In genomic region chr10:117501426-117501825, GRCm38 (mm10) we compare ENCODE assay signal across 35 mouse cellular contexts.
"Had no signal": no experiment of that assay in that cellular context is flagged by ENCODE, and none has a peak within 500 bp of the region (broad histone marks: within the 10 kb centered on the region; RNA-seq: fewer than 3 reads in every experiment).

No protein-coding gene starts in this region.

- DNase-seq: heart, postnatal 10 days; heart, postnatal 14 days; heart, postnatal 36 days; heart, postnatal 4 days; kidney, adult 11 months; kidney, adult 18-20 months; kidney, adult 2 months; kidney, adult 8-10 months; kidney, adult 9 months; kidney, postnatal 10 days; kidney, postnatal 14 days; kidney, postnatal 25 days; kidney, postnatal 36 days; kidney, postnatal 4 days; layer of hippocampus, adult 9-11 months; layer of hippocampus, postnatal 36 days had no signal

- H3K4me2 ChIP-seq: heart, embryonic 11.5 days; heart, embryonic 12.5 days; heart, embryonic 13.5 days; heart, embryonic 15.5 days; hindbrain, embryonic 12.5 days; hindbrain, embryonic 13.5 days; hindbrain, embryonic 14.5 days; hindbrain, embryonic 15.5 days; intestine, embryonic 15.5 days; kidney, embryonic 15.5 days had no signal

- H3K36me3 ChIP-seq: heart, embryonic 10.5 days; heart, embryonic 12.5 days; heart, embryonic 13.5 days; heart, embryonic 15.5 days; hindbrain, embryonic 10.5 days; hindbrain, embryonic 12.5 days; hindbrain, embryonic 13.5 days; hindbrain, embryonic 15.5 days; intestine, embryonic 15.5 days; kidney, embryonic 15.5 days had no signal

- H3K4me1 ChIP-seq: heart, embryonic 10.5 days; heart, embryonic 13.5 days; heart, embryonic 15.5 days; hindbrain, embryonic 12.5 days; hindbrain, embryonic 13.5 days; hindbrain, embryonic 15.5 days; intestine, embryonic 15.5 days had no signal

- H3K9ac ChIP-seq: heart, embryonic 12.5 days; heart, embryonic 13.5 days; heart, embryonic 15.5 days; hindbrain, embryonic 12.5 days; hindbrain, embryonic 13.5 days; hindbrain, embryonic 14.5 days; hindbrain, embryonic 15.5 days; intestine, embryonic 15.5 days; kidney, embryonic 15.5 days had no signal

- H3K27me3 ChIP-seq: heart, embryonic 12.5 days; heart, embryonic 13.5 days; heart, embryonic 15.5 days; hindbrain, embryonic 13.5 days; hindbrain, embryonic 15.5 days; intestine, embryonic 15.5 days; kidney, embryonic 15.5 days had no signal

- H3K27ac ChIP-seq: heart, embryonic 10.5 days; heart, embryonic 13.5 days; heart, embryonic 15.5 days; hindbrain, embryonic 10.5 days; hindbrain, embryonic 12.5 days; hindbrain, embryonic 13.5 days; hindbrain, embryonic 14.5 days; hindbrain, embryonic 15.5 days; hindbrain, postnatal 0 days; intestine, embryonic 15.5 days; kidney, embryonic 15.5 days; kidney, postnatal 0 days; layer of hippocampus, adult 2 months had no signal

- H3K9me3 ChIP-seq: heart, embryonic 10.5 days; heart, embryonic 12.5 days; heart, embryonic 13.5 days; heart, embryonic 15.5 days; hindbrain, embryonic 10.5 days; hindbrain, embryonic 12.5 days; hindbrain, embryonic 13.5 days; hindbrain, embryonic 15.5 days; intestine, embryonic 15.5 days; kidney, embryonic 15.5 days had no signal

- ATAC-seq: hindbrain, embryonic 16.5 days; hindbrain, postnatal 0 days; inflammation-experienced regulatory T-cells, adult 6 months; intestine, embryonic 15.5 days; intestine, embryonic 16.5 days; intestine, postnatal 0 days had no signal

- H3K4me3 ChIP-seq: heart, embryonic 10.5 days; heart, embryonic 12.5 days; heart, embryonic 13.5 days; heart, embryonic 15.5 days; hindbrain, embryonic 10.5 days; hindbrain, embryonic 12.5 days; hindbrain, embryonic 13.5 days; hindbrain, embryonic 15.5 days; intestine, embryonic 15.5 days; kidney, embryonic 15.5 days; layer of hippocampus, adult 2 months had no signal
